Mouse (Mus musculus): ENCODE measurements around the gene Vdac1.

- TF ChIP-seq CTCF (IDR thresholded peaks at IDR 0.05; ENCODE audit: insufficient read depth, low read depth, low read length) (no peak), POLR2A (IDR thresholded peaks at IDR 0.05; ENCODE audit: insufficient read depth, low read depth, low read length) (no peak)
Observed at GRCm38 (mm10) chr11:52419861-52420260, 59.2 kb downstream of the Vdac1 start.
